Mouse (Mus musculus) stomach, postnatal 0 days (tissue): ENCODE measurements around the gene Lrp6.

Experiments
- CTCF ChIP-seq: IDR thresholded peaks from 2 replicates; pipeline ENCODE4 v1.5.1; 2016; ENCODE audit warnings: antibody characterized with exemption, low read depth, mild to moderate bottlenecking, moderate library complexity
- EP300 ChIP-seq: optimal IDR thresholded peaks from 2 replicates; pipeline ENCODE3; 2016; ENCODE audit warnings: antibody characterized with exemption

- TF ChIP-seq CTCF = no peak
- no peak for TF ChIP-seq EP300
Observed at GRCm38 (mm10) chr6:134538805-134539204, 28.0 kb downstream of the Lrp6 start.
